Mouse (Mus musculus) cerebellum, postnatal 36 days (tissue): ENCODE results near the gene Apbb2.

Experiments
- DNase-seq, 2 experiments: peaks; one replicate each; pipeline ENCODE4 v3.0.0; 2021 to 2022; ENCODE audit warnings: mixed read lengths in 2 of 2

Gene Apbb2

GRCm38 (mm10) chr5:66514659-66515058, 103.9 kb downstream of the Apbb2 start:
- DNase-seq, result no peak

GRCm38 (mm10) chr5:66513412-66513811, 105.2 kb downstream of the Apbb2 start:
- DNase-seq, result no peak

- DNase-seq, result no peak
Observed at GRCm38 (mm10) chr5:66512519-66512918, 106.1 kb downstream of the Apbb2 start.

- DNase-seq, result no peak
Observed at GRCm38 (mm10) chr5:66510716-66511115, 107.9 kb downstream of the Apbb2 start.

- no peak for DNase-seq
Observed at GRCm38 (mm10) chr5:66509151-66509550, 109.4 kb downstream of the Apbb2 start.

- DNase-seq, result no peak
Observed at GRCm38 (mm10) chr5:66505578-66505977, 113.0 kb downstream of the Apbb2 start.

- no peak for DNase-seq
Observed at GRCm38 (mm10) chr5:66505071-66505470, 113.5 kb downstream of the Apbb2 start.

GRCm38 (mm10) chr5:66504434-66504747, 114.2 kb downstream of the Apbb2 start:
- DNase-seq, result no peak

- DNase-seq, result no peak
Observed at GRCm38 (mm10) chr5:66503557-66504433, 114.8 kb downstream of the Apbb2 start.

GRCm38 (mm10) chr5:66503033-66503432, 115.6 kb downstream of the Apbb2 start:
- DNase-seq, result no peak

GRCm38 (mm10) chr5:66499621-66500020, 119.0 kb downstream of the Apbb2 start:
- DNase-seq, result no peak

GRCm38 (mm10) chr5:66498140-66498539, 120.4 kb downstream of the Apbb2 start:
- DNase-seq, result no peak

- no peak for DNase-seq
Observed at GRCm38 (mm10) chr5:66497479-66498087, 121.0 kb downstream of the Apbb2 start.

- DNase-seq, result no peak
Observed at GRCm38 (mm10) chr5:66496881-66497360, 121.7 kb downstream of the Apbb2 start.

- no peak for DNase-seq
Observed at GRCm38 (mm10) chr5:66494651-66495050, 123.9 kb downstream of the Apbb2 start.

- no peak for DNase-seq
Observed at GRCm38 (mm10) chr5:66492563-66492960, 126.0 kb downstream of the Apbb2 start.

- no peak for DNase-seq
Observed at GRCm38 (mm10) chr5:66491907-66492562, 126.5 kb downstream of the Apbb2 start.

- no peak for DNase-seq
Observed at GRCm38 (mm10) chr5:66486028-66486427, 132.6 kb downstream of the Apbb2 start.

- peak; percentile 23 to 42 for DNase-seq
Observed at GRCm38 (mm10) chr5:66476266-66476665, 142.3 kb downstream of the Apbb2 start.

- DNase-seq, result no peak
Observed at GRCm38 (mm10) chr5:66475824-66476223, 142.8 kb downstream of the Apbb2 start.

GRCm38 (mm10) chr5:66474153-66474552, 144.4 kb downstream of the Apbb2 start:
- DNase-seq, result no peak

- no peak for DNase-seq
Observed at GRCm38 (mm10) chr5:66473599-66473998, 145.0 kb downstream of the Apbb2 start.

- DNase-seq, result no peak
Observed at GRCm38 (mm10) chr5:66470837-66471236, 147.7 kb downstream of the Apbb2 start.

GRCm38 (mm10) chr5:66469685-66470084, 148.9 kb downstream of the Apbb2 start:
- no peak for DNase-seq
